Mouse (Mus musculus): Measurements from ENCODE around the gene Pamr1.

Gene Pamr1

DNA sequence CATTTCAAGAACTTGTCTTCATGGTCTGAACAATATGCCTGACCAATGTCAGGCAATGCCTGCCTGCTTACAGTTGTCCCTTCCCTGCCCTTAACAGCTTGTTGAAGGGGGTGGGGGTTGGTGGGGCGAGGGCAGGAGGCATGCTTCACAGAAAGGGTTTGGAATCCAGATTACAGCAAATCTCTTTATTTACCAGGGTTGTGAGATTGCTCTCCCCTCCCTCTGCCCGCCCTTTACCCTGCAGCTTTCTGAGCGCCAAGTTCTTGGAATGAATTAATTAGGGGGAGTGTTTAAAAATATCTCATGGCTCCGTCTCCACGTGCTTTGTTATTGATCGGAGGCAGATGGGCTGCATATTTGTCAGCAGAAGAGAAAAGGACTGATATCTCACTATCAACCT is 113.5 kb downstream of the Pamr1 start:
- no peak for DNase-seq

DNA sequence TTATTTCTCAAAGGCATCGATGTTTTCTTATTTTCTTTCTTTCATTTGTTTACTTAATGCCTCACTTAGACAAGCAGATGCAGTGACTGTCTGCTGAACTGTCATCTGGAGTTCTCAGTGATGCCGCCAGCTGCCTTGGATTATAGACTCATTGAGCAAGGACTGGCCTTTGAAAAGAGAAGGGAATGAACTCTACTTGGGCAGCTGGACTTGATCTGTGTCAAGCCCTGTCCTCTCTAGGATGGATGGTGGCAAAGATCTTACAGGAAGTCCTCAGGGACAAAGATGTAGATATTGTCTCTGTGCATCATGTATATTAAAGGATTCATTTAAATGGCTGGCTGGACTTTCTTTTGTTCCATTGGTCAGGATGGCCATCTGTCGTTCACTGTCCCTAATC is 114.1 kb downstream of the Pamr1 start:
- peak; percentile 28 for DNase-seq

DNA sequence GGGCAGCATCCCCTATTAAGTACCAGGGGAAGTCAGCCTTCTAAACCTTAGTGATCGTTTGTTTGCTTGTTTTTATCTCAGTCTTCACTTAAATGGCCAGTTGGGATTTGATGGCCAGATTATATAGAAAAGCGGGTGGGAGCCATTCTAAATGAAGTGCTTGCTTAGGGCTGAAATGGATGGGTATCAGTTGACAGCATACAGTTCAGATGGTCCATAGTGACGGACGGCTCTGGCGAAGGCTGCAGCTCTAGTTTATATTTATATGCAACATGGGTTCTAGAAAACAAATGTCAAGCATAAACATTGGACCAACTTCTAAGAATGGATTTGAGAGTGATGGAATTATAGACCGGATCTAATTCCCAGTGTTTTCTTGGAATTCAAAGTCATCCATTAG is 118.2 kb downstream of the Pamr1 start:
- DNase-seq, result no peak

DNA sequence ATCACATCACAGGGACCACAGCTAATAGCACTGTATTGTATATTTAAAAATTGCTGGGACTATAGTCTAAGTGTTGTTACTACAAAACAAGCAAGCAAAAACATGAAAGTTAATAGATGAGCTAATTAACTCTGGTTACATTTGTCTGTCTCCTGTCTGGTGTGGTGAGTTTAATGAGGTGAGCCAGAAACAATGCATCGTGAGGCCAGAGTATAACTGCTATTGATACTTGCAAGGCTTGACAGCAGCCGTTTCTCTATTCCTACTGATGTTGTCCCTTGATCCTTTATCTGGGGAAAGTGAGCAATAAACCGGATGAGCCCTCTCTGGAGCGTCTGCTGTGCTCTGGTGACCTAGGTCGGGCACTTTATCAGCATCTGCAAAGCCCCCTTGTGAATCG is 119.8 kb downstream of the Pamr1 start:
- no peak for DNase-seq

DNA sequence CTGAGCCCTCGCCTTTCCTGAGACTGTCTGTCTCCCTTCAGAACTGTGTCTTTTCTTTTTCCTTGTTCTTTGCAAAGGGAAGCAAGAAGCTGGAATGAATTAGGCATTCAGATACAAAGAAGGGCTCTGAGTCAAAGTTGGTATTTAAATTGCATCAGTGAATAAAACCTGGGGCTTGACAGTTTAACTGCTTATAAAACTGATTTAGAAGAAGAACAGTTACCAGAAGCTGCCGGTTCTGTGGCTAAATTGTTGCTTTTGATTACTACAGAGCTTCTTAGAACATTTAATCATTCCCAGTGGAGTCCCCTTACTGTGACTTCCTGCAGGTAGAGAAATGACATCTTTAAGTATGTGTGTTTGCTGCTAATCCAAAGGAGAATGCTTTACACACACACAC is 124.8 kb downstream of the Pamr1 start:
- DNase-seq, result no peak

DNA sequence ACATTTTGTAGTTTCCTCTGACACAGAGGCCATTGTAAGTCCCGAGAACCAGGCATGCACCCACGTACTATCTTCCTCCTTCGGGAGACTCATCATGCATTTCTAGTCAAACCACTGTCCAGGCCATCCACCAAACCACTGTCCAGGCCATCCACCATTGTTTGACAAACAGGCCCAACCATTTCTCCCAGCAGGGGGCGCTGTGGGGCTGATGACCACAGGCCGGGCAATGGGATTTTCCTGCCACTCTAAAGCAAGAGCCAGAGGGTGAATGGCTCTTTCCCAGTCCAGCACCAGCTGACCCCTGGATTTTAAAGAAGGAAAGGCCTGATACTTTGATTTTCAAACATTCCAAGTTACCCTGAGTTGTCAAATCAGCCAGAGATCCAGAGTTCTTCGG is 125.5 kb downstream of the Pamr1 start:
- peak; percentile 86 for DNase-seq

DNA sequence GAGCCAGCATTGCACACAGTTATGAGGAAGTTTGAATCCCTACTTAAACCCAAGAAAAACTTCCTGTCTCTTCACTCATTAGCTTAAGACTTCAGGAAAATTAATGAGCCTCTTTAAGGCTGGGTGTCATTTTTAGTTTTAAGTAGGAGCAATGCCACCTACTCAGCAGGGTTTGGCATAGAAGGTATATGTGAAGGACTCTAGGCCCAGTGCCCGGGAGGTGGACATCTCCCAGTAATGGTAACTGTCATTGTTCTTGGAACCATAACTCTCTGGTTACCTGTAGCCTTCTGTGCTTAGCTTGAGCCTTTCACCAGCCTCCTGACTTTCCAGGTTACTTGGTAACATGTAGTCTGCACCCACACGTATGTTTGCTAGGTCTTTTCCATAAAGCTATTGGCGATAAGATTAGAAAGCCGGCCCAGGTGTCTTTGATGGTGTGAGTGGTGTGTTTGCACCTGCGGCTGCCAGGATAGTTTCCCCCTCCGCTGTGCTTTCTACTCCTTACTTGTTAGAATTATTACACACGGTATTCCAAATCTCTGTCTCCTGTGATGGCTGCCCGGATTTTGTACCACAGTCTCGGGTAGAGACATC is 127.0 kb downstream of the Pamr1 start:
- no peak for DNase-seq

DNA sequence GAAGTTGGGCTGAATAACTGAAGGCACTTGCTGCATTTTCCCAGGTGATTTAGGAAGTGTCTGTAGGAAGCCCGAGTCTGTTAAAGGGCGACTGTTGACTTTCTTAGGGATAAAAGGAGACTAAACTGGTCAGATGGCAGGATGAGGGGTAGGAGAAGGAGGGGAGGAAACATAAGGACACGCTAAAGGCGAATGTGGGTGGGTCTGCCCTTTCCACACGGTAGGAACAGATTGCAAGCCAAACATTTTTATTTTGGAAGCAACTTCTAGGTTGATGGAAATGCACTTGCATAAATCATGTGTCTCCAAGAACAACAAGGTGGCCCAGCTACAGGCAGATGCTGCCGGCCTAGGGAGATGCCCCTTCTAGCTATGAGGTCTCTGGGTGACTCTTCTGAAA is 127.6 kb downstream of the Pamr1 start:
- DNase-seq, result no peak

DNA sequence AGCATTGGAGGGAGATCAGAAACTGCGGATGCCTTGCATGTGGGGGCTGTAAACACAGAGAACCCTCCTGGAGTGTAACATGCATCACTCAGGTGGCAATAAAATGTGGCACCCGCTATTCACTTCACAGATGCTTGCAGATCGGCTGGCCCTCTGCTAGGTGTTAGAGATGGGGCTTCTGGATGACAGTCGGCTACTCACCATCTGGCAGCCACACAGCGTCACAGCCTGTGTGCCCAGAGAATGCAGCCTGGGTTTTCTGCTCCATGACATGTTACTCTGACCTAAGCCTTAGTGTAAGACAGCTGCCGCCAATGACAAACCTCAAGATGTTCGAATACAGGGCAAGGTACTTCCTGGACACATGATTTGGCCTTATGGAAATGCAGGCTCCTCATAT is 131.5 kb downstream of the Pamr1 start:
- DNase-seq, result no peak

DNA sequence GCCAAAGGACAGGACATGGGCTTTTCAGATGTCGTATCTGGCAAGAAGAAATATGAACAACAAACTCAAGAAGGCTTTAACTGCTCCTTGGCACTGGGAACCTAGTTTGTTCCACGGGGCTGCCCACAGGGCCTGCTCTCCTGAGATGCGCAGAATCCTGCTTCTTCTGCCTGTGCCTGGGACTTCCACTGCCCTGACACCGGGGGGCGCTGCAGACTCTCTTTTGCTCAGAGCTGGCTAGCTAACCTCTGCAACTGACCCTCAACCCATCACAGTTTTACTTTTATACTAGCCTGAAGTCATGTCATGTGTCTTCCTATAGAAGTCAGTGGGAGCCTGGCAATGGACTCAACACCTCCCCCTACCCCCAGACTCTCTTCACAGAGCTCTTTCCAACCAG is 132.4 kb downstream of the Pamr1 start:
- peak; percentile 42 for DNase-seq

DNA sequence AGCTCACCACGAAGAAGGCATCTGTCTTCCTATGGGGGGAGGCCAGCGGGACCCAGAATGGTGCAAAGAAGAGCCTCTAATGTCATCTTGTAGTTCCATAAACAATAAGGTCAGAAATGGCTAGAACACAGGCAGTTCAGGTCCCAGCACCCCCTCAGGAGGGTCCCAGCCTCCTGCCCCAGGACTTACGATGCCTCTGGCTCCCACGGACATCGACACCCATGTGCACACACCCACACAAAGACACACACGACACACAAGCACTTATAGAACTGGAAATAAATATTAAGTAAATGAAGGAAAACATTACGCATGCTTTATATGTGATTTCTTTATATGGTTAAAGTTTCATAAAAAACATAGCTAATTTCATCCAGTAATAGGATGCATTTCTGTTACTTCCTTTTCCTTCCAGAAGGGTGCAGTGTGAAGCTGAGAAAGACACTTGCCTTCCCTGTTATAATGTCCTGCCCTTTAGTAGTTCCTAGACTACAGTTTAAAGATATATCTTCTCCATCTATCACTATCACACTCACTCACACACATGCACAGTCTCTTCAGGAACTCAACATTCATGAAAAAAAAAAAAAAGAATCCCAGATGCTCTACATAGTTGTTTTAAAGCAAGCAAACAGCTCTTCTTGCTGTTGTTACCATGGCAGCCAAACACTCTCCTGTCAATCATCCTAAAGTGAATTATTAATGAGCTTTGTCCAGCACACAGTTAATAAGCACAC is 135.7 kb downstream of the Pamr1 start:
- DNase-seq, result peak; percentile 52

DNA sequence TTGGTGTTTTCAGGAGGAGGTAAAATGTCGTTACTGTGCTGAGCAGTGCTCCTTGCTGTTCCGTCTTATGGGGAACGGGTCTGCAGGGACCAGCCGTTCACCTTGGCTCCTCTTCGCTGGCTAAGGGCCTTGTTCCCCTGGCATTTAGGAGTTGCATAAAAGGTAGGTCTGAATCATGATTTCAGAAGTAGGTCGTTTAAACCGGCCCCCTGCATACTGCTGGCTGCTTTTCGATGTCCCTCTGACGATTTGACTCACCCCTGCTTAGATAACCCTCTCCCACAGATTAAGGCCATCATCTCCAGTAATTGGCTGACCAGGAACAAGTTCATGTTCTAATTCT is 136.3 kb downstream of the Pamr1 start:
- no peak for DNase-seq
